Mouse (Mus musculus): ENCODE results near the gene Nxph4.
A peak's percentile ranks its signal among the peaks of the same experiment; 100 is the strongest.

The Nxph4 gene

GRCm38 (mm10) chr10:127542720-127543119 lies 8.4 kb upstream of the Nxph4 start:
- DNase-seq (ENCODE audit: low spot score) = no peak

DNA sequence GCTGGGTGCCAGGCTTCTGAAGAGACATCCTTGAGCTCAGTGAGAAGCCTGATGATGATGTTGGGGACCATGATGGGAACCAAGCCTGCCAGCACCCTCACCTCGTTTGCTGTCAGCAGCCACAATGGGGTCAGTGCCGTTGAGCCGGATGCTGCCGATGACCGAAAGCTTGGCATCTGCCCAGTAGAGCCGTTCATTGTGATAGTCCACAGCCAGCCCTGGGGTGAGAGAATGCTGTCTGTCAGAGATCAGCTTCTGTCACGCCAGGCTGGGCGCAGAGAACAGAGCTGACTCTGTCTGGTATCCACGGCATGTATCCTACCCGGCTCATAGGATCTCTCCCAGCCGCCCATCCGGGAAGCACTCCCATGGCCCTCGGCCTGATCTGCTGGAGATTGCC lies 7.7 kb upstream of the Nxph4 start:
- DNase-seq (ENCODE audit: low spot score) = peak; percentile 32

DNA sequence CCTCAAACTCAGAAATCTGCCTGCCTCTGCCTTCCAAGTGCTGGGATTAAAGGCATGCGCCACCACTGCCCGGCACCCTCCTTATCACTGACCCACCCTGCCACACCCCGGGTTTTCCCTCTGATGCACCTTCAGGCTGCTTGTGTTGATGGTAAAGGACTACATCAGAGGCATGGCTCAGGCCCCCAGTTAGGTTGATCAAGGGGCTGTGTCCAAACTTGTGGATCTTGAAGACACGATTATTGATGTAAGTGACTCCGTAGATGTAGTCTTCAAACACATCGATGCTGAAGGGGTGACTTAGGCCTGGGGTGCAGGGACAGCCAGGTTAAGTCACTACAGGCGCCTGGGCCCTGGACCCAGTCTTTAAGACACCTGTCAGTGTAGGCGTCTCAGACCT lies 7.2 kb upstream of the Nxph4 start:
- no peak for DNase-seq (ENCODE audit: low spot score)

- peak; percentile 85 for DNase-seq (ENCODE audit: low spot score)
Observed at GRCm38 (mm10) chr10:127537854-127538583, 3.7 kb upstream of the Nxph4 start.

DNA sequence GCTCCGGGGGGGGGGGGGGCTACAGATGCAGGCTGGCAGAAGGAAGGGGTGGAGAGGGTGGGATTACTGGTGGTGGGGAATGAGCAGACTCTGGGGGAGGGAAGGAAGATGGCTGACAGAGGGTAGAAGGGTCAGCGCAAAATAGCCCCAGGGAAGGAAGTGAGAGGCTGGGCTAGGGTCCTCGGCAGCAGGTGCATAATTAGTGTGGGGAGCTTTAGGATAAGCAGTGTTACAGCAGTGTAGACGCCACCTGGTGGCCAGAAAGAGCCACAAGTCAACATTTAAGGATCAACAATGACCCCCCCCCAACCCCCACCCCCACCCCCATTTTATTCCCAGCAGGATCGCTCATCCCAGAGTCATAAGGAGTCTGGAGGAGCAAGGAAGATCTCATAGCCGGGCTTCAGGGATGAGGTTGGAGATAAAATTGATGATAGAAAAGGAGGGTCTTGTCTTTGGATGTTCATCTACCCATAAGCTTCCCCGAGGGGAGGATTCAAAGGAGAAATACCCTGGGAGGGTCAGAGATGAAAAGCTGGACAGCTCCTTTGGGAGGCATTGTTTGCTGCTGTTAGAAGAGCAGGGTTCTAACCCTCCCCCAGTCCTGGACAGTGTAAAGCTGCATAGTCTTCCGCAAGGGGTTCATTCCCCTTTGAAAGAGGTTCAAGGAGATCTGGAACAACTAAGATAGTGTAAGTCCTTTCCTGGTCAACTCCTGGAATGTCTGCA lies 2.4 kb upstream of the Nxph4 start:
- DNase-seq (ENCODE audit: low spot score) = no peak

DNA sequence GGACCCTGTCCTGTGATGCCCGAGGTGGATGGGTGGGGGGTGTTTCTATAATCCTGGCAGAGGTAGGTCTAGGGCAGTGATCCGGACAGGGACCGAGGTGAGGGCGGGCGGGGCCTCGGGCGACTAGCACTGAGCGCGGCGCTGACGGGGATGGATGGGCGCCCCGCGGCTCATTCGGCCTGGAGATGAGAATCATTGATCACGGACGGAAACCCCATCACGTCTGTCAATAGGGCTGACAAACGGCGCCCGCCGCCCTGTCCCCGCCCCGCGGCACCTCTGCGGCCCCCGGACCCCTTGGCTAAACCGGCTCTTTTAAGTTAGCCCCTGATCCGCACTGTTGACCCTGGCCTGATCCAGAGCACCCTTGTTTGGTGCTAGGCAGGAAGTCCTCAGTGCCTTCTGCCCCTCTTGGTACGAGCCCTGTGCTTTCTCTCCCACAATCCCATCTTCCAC lies 598 bp upstream of the Nxph4 start:
- no peak for DNase-seq (ENCODE audit: low spot score)

DNA sequence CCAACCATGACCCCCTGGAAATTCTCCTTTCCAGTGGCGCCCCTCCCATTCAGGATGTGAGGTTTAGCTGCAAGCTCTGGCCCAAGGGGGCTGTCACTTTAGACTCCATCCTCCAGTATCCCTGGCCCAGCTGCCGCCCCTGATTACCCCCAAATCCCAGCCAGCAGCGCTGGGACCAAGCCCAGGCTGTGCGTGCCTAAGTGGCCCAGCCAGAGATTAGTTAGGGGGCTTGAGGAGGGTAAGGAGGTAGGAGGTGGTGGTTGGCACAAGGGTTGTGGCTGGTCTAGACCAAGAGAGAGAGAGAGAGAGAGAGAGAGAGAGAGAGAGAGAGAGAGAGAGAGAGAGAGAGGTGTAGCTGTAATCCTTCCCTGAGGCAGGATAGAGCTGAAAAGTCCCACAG lies 2.8 kb downstream of the Nxph4 start:
- DNase-seq (ENCODE audit: low spot score) = no peak

GRCm38 (mm10) chr10:127530945-127531344 lies 3.4 kb downstream of the Nxph4 start:
- DNase-seq (ENCODE audit: low spot score) = no peak

- DNase-seq (ENCODE audit: low spot score) = no peak
Observed at GRCm38 (mm10) chr10:127527481-127527880, 6.9 kb downstream of the Nxph4 start.

GRCm38 (mm10) chr10:127526681-127527080 lies 7.7 kb downstream of the Nxph4 start:
- no peak for DNase-seq (ENCODE audit: low spot score)

- no peak for DNase-seq (ENCODE audit: low spot score)
Observed at GRCm38 (mm10) chr10:127526048-127526447, 8.3 kb downstream of the Nxph4 start.

DNA sequence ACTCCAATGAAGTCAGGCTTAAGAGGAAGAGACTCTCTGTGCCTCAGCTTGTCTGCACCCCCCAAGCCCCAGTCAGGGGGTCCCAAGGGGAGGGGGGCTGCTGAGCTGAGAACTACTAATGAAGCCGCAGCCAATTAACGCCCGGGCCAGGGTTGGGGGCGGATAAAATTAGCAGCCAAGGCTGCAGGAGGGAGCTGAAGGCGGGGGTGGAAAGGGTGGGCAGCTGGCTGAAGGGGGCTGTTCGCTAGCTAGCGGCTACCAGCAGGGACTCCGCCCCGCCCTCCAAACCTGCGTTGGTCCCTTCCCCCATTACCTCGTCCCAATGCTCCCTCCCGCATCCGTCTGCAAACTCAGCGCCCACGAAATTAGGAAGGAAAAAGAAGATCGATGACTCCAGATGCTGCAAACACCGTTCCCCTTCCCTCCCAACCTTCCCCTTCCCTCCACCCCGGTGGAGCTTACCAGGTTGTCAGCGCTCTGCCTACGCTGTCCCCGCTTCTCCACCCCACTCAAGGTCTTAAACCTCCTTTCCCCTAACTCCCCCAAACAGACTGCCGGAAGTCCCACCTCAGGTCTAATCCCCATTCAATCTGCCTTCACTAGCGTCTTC lies 9.6 kb downstream of the Nxph4 start:
- no peak for DNase-seq (ENCODE audit: low spot score)

DNA sequence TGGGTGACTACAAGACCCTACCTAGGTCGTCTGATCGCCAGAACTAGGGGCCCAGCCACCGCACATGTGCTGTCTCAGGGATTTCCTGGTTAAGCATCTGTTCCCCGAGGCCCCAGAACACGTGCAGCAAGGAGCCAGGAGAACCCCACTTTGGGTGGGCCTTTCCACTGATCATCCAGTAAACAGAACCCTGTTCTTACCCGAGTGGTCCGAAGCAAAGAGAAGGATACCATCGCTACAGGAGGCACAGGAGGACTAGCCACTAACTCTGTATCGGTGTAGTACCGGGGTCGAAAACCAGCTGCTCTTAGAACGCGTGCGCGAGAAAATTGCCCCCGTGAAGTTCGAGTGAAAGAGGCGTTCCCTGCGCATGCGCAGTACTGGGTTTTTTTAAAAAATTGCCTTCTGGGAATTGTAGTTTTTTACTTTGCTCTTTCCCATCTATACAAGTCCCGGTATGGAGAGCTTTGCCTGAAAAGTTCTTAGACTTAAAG lies 12.2 kb downstream of the Nxph4 start, which contains the start of gene Shmt2:
TSS of gene Shmt2 (minus strand) at position 357 of the 494 bp plus-strand sequence.
- peak; percentile 69 for DNase-seq (ENCODE audit: low spot score)

DNA sequence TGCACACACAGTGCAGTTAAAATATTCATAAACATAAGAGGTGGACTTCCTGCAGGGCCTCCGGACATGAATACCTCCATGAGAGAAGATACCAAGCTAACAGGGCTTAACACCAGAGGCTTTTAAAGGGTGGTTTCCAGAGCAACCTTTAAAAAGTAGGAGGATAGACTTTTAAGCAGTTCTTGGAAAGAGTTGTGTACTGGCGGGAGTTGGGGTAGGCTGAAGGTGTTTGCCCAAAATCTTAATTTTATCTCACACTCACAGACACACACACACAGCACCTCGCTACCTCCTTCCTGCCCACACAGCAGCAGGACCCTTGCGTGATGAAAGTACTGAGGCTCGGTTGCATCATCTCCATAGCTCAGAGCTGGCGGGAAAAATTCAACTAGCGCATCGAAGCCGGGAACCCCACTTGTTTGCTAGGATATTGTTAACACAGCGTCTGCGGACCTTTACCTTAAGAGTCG lies 12.7 kb downstream of the Nxph4 start:
- DNase-seq (ENCODE audit: low spot score) = no peak

- no peak for DNase-seq (ENCODE audit: low spot score)
Observed at GRCm38 (mm10) chr10:127520714-127521357, 13.5 kb downstream of the Nxph4 start.

DNA sequence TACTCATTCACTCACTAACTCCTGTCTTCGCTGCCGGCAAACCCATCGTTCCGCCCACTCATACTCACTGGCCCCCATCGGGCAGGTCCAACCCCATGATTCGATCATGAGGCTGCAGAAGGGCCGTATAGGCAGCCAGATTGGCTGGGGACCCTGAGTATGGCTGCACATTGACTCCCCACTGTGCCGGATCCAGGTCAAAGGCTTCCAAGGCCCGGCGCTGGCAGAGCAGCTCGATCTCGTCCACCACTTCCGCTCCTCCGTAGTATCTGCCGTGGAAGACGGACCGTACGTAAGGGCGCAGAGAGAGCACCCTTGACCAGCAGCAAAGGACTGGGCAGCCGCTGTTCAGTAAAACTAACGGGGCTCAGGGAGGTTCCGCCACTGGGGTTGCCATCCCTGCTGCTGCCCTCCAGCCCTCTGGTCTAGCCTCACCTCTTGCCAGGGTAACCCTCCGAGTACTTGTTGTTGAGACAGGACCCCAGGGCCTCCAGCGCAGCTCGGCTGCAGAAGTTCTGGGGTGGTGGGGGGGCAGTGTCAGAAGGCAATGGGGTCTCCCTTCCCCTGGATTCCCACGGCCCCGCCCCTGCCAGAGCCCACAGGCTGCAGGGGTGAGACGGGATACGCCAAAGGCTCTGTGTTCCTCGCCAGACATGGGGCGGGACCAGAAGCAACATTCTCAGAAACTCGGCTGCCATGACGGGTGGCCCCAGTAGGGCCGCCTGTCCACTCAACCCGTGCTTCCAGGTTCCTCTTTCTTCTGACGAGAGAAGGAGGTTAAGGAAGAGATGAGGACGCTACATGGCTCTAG lies 14.3 kb downstream of the Nxph4 start:
- DNase-seq (ENCODE audit: low spot score) = no peak

- no peak for DNase-seq (ENCODE audit: low spot score)
Observed at GRCm38 (mm10) chr10:127519041-127519701, 15.2 kb downstream of the Nxph4 start.

DNA sequence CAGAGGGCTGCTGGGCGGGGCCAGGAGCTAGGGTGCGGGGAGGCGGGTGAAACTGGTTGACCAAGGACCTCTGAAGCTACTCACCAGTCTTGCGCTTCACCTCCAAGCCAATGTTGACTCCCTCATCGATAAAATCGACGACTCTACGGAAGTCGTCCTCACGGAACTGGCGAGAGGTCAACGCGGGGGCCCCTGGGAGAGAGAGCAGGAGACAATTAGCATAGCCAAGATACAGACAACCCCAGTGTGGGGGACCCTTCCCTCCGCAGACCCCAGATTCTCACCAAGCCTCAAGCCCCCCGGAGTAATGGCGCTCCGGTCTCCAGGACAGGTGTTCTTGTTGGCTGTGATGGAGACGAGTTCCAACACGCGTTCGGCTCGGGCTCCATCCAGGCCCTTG lies 16.4 kb downstream of the Nxph4 start:
- no peak for DNase-seq (ENCODE audit: low spot score)

- no peak for DNase-seq (ENCODE audit: low spot score)
Observed at GRCm38 (mm10) chr10:127516576-127517260, 17.6 kb downstream of the Nxph4 start.

- no peak for DNase-seq (ENCODE audit: low spot score)
Observed at GRCm38 (mm10) chr10:127515983-127516459, 18.3 kb downstream of the Nxph4 start.
